Mouse (Mus musculus): ENCODE data around the gene Zic4. TPM values are rescaled to one million over a fixed set of nuclear protein-coding genes. Genes with fewer than 3 reads are reported as not detected.

Zic4 gene
- polyA plus RNA-seq, 1 experiment from 2014 or later, result 0.24 TPM

DNA sequence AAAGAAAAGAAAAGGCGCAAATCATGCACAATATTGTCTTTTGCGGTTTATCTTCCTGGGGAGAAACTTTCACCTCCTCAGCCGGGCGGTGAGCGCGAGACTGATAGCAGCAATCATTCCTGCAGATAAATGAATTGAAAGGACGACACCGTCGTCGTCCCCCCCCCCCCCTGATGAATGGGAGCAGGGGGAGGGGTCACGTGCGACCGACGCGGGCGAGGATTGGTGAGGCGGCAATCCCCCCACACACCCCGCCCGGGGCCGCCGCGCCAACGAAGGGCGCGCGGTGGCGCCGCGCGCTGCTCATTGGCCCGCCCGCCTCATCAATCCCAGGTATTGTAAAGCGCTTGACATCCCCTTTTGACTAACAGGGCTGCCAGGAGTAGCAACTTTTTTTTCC is 3.5 kb downstream of the Zic4 start, which contains the start of gene Zic1:
Zic1 (minus strand) TSS at position 147 of the 400 bp plus-strand sequence.
- H3K27me3 ChIP-seq, result peaks cover 92% of the 10 kb centered on the region
- H3K4me2 ChIP-seq, result peak within 1 kb of the TSS; percentile 46
- H3K9me3 ChIP-seq, result no peaks in the 10 kb centered on the region
- no peak for ATAC-seq (ENCODE audit: insufficient number of reproducible peaks, low FRiP score, low TSS enrichment, low read depth)
- no peak within 1 kb of the TSS for H3K9ac ChIP-seq
- H3K36me3 ChIP-seq, result no peaks in the 10 kb centered on the region
- 0% methylated on average over 33 of the region's 33 CpGs for WGBS
- peaks cover 27% of the 10 kb centered on the region for H3K4me1 ChIP-seq
- H3K4me3 ChIP-seq, result peak within 1 kb of the TSS; percentile 35
- no peak within 1 kb of the TSS for H3K27ac ChIP-seq

DNA sequence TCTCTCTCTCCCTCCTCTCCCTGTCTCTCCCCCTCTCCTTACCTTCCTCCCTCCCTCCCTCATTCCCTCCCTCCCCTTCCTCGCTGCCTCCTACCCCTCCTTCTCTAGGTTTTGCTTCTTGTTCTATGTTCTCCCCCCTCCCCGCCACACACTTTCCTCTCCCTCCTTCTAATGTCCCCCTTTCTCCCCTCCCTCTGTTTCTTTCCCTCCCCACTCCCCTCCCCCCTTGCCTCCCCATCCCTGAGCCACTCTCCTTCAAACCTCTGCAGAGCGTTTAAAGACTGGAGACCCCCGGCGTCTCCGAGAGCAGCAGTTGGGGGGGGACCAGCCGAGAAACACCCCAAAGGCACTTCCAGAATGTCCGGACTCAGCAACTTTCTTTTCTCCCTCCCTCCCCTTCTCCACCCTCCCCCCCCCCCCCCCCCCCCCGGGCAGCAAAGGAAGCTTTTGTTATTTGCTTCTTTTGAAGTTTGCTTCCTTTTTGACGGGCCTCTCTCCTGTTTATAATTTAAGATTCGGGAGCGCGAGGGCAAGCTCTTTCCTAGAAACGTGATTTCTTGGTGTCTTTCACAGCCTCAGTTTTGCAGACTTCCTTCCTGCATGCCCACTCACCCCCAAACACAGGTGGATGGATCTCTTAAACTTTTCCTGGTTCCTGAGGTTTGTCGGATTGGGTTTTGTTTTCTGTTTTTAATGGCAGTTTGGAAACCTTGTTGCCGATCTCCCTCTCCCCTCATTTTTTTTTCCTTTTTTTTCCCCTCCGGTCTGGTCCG is 4.2 kb downstream of the Zic4 start:
- Histone ChIP-seq H3K4me3 (no peak overlapping the region), H3K9me3 (no peaks in the 10 kb centered on the region), H3K4me1 (peaks cover 27% of the 10 kb centered on the region), H3K4me2 (no peak overlapping the region), H3K9ac (no peak overlapping the region), H3K27me3 (peaks cover 92% of the 10 kb centered on the region), H3K27ac (no peak overlapping the region), H3K36me3 (no peaks in the 10 kb centered on the region)
- ATAC-seq (ENCODE audit: insufficient number of reproducible peaks, low FRiP score, low TSS enrichment, low read depth), result no peak
- WGBS, result under 1% methylated on average over 16 of the region's 18 CpGs

DNA sequence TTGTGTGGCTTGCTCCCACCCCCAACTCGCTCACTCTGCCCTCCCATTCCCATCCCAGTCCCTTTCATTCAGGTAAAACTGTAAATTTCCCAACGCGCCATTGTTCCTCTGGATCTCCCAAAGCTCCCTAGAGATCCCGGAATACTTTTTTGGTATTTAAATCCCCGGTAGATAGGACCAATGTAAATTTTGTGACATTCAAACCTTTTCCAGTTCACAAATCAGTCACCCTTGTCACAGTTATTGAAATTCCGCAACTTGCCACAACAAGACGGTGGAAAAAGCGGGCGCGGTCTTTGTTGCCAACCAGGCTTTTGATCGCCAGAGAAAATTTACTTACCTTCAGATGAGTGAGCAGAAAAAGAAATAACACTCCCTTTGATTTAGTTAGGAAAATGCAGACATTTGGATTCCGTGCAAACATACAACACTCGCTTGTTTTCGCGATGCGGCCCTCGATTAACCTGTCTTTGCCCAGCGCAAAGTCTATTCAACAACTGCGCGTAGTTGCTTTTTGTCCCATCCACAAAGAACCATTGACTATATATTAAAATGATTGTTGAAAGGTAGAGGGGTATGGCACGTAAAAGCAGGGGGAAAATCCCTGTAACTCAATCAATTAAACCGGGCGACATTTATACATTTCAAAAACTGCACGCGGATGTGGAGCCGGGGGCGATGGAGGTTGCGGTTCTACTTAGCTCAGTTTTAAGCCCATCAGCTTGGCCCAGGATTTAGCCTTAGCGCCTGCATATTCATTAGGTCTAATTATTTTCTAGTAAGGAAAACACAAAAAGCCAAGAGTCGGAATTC is 5.0 kb downstream of the Zic4 start:
- Histone ChIP-seq H3K4me1 (peaks cover 20% of the 10 kb centered on the region), H3K27me3 (peaks cover 92% of the 10 kb centered on the region), H3K9me3 (no peaks in the 10 kb centered on the region), H3K9ac (no peak overlapping the region), H3K4me2 (no peak overlapping the region), H3K27ac (no peak overlapping the region), H3K4me3 (no peak overlapping the region), H3K36me3 (no peaks in the 10 kb centered on the region)
- WGBS, result 2% methylated on average over 30 of the region's 30 CpGs
- no peak for ATAC-seq (ENCODE audit: insufficient number of reproducible peaks, low FRiP score, low TSS enrichment, low read depth)

DNA sequence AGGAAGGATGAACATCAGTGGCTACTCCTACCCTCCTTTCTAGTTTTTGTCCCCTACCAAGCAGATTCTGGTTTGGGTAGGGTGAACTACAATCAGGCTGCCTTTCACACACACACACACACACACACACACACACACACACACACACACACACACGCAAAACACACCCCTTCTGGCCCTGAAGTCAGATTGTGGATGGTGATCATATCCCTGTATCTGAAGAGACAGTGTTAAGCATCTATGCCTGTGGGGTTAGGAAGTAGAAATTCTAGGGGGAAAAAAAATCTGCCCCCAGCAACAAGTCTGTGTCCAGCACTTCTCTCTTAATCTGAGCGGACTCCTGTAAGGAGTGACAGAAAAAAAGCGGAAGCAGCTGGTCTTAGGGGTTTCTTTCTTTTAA is 5.9 kb downstream of the Zic4 start:
- Histone ChIP-seq H3K4me3 (no peak overlapping the region), H3K27me3 (peaks cover 94% of the 10 kb centered on the region)
- WGBS, result 6% methylated on average over 3 of the region's 3 CpGs

DNA sequence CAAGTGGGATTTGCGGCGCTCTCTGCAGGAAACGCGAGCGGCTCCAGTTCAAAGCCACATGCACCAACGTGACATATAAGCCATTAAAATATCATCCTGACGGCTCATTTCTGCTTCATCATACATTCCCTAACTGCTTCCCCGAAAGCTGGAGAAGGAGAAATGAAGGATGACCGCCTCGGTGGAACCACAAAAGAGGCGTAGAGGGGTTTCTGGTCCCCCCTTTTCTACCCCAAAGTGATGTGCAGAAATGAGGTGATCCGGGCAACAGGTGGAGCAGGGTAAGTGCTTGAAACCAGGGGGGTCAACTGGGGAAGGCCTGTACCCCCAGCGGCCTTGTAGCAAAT is 6.7 kb downstream of the Zic4 start:
- Histone ChIP-seq H3K27me3 (peaks cover 90% of the 10 kb centered on the region), H3K9ac (no peak overlapping the region), H3K9me3 (no peaks in the 10 kb centered on the region), H3K27ac (no peak overlapping the region), H3K4me3 (no peak overlapping the region), H3K4me2 (no peak overlapping the region), H3K4me1 (peaks cover 17% of the 10 kb centered on the region), H3K36me3 (no peaks in the 10 kb centered on the region)
- no peak for ATAC-seq (ENCODE audit: insufficient number of reproducible peaks, low FRiP score, low TSS enrichment, low read depth)
- WGBS, result 4% methylated on average over 13 of the region's 13 CpGs

More for the DNA sequence above, 5.9 kb downstream of the Zic4 start:
- H3K4me1 ChIP-seq, result peaks cover 17% of the 10 kb centered on the region
- H3K4me2 ChIP-seq, result no peak overlapping the region
- no peak overlapping the region for H3K27ac ChIP-seq
- H3K9me3 ChIP-seq, result no peaks in the 10 kb centered on the region
- no peaks in the 10 kb centered on the region for H3K36me3 ChIP-seq
- no peak overlapping the region for H3K9ac ChIP-seq
- ATAC-seq (ENCODE audit: insufficient number of reproducible peaks, low FRiP score, low TSS enrichment, low read depth), result no peak

DNA sequence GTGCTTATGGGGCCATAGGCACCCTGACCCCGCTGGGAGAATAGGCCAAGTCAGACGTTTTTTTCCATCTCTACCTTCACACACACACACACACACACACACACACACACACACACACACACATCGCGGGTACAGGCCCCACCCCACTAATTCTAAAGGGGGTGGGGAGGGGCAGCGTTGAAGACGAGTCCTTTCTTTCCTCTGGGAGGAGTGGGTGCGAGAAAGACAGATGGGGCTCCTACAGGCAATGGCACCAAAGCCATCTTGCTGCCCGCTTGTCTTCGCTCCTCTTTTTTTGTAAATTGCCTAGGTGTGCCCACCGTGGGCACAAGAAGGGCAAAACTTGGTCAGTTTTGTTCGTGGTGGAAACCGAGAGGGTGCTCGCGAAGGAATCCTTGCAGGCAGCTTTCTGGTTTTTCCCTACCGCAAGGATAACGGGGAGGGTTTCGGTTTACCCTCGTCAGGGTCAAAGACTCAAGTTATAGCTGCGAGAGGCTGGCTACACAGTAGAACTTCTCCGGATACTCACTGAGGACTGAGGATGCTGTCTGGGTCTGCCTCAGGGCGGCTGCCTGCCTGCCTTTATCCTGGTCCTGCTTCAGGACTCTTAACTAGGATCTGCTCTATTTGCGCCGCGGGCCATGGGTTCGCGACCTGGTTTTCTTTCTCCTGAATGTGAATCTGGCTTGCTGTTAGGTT is 7.2 kb downstream of the Zic4 start:
- Histone ChIP-seq H3K4me1 (peaks cover 12% of the 10 kb centered on the region), H3K27me3 (peaks cover 90% of the 10 kb centered on the region), H3K4me2 (no peak overlapping the region), H3K4me3 (no peak overlapping the region), H3K9ac (no peak overlapping the region), H3K27ac (no peak overlapping the region), H3K9me3 (no peaks in the 10 kb centered on the region), H3K36me3 (no peaks in the 10 kb centered on the region)
- ATAC-seq (ENCODE audit: insufficient number of reproducible peaks, low FRiP score, low TSS enrichment, low read depth), result no peak
- WGBS, result 3% methylated on average over 26 of the region's 26 CpGs

DNA sequence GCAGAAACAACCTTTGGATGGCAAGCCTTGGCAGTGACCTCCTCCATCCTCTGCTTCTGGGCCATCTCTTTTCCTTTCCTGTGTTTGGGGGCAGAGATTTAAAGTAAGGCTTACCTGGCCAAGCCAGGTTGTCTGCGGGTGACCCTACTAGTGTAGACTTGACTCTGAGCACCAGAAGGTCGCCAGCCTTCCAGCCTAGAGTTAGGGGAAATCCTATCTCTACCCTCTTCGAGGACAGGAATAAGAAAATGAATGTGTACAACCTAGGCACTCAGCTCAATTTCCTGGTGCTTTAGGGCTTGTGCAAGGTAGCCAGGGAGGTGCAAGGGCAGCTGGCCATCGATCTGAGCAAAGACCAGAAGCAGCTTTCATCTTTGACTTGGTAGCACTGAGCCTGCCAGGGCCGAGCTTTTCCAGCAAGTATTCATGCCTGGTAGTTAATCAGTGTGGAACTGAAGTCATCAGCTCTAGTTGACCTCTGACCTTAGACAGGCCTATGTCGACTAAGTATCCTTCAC is 8.0 kb downstream of the Zic4 start:
- 14% methylated on average over 6 of the region's 6 CpGs for WGBS

DNA sequence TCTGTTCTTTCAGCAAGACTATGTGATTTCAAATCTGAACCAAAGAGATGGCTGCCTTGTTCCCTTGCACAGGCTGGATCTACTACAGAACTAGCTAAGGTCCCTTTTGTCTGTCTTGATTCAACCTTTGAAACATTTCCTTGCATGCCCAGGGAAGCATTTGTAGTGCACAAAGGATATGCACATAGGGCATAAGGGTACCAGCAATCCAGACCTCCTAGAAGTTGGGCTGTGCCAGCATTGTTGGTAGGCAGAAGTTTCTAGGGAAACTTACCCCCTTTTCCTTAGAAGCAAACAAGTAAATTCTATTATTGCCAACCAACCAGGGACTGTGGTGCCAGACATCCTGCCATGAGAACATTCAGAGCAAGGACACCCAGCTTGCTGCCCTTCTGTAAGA is 8.8 kb downstream of the Zic4 start:
- Histone ChIP-seq H3K4me3 (no peak overlapping the region), H3K36me3 (no peaks in the 10 kb centered on the region), H3K27me3 (peaks cover 91% of the 10 kb centered on the region), H3K9ac (no peak overlapping the region), H3K4me1 (no peaks in the 10 kb centered on the region), H3K4me2 (no peak overlapping the region), H3K9me3 (no peaks in the 10 kb centered on the region), H3K27ac (no peak overlapping the region)
- no peak for ATAC-seq (ENCODE audit: insufficient number of reproducible peaks, low FRiP score, low TSS enrichment, low read depth)

More for the DNA sequence above, 8.0 kb downstream of the Zic4 start:
- Histone ChIP-seq H3K4me1 (peaks cover 4% of the 10 kb centered on the region; the same call in 1 of the 2 replicates), H3K36me3 (no peaks in the 10 kb centered on the region), H3K27ac (no peak overlapping the region), H3K9me3 (no peaks in the 10 kb centered on the region), H3K4me3 (no peak overlapping the region), H3K27me3 (peaks cover 89% of the 10 kb centered on the region), H3K9ac (no peak overlapping the region), H3K4me2 (no peak overlapping the region)
- ATAC-seq (ENCODE audit: insufficient number of reproducible peaks, low FRiP score, low TSS enrichment, low read depth), result no peak

DNA sequence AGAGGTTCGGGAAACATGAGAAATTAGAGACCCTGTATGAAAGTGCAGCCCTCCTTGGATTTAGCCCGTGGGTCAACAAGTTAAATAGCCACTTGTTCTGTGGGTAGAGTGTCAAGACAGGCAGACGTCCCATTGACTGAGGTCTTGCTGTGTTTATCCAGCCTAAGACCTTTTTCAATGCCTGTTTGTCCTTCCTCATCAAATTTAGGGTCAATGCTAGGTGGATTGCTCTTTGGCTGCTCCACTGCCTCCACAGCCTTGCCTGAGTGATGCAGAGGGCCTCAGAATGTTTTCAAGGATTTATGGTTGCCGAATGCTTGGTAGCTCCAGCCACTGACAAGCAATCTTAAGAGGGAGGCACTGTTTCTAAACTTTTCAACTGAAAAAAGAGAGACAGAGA is 9.4 kb downstream of the Zic4 start:
- Histone ChIP-seq H3K4me1 (no peaks in the 10 kb centered on the region), H3K9ac (no peak overlapping the region), H3K4me3 (no peak overlapping the region), H3K4me2 (no peak overlapping the region), H3K27ac (no peak overlapping the region), H3K36me3 (no peaks in the 10 kb centered on the region), H3K9me3 (no peaks in the 10 kb centered on the region), H3K27me3 (peaks cover 92% of the 10 kb centered on the region)
- WGBS, result 13% methylated on average over 4 of the region's 4 CpGs
- ATAC-seq (ENCODE audit: insufficient number of reproducible peaks, low FRiP score, low TSS enrichment, low read depth), result no peak

DNA sequence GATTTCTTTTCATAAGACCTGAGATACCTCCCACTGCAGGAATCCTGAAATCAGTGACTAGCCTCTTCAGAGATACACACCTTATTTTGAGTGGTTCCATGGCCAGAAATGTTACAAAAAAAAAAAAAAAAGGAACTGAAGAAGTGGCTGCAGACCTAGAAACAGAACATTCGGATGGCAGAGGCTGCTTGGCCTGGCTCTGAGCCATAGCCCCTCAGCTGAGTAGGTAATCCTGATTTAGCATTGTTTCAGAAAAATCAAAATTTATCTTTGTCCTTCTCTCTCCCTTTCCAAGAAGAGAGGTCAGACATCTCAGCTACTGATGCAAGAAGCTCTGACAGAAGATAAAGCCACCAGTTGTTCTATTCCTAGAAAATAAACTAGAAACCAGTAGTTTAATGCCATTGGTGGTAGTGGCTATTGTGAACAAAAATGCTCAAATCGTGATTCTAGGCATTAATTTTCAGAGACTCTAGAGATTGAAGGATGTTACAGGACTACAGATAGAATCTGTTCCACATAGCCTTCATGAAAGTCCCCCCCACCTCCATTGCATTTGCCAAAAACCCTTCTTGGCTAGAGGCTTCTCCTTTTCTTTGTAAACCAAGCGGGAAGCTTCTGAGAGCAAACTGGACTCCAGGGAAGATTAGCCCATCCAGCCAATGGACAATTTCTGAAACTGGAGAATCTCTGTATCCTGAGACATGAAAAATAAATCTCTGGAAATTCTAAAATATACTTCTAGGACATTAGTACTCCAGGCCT is 11.8 kb downstream of the Zic4 start:
- Histone ChIP-seq H3K9ac (no peak overlapping the region), H3K36me3 (no peaks in the 10 kb centered on the region), H3K9me3 (no peaks in the 10 kb centered on the region), H3K4me3 (no peak overlapping the region), H3K27ac (no peak overlapping the region), H3K4me2 (no peak overlapping the region), H3K27me3 (peaks cover 94% of the 10 kb centered on the region), H3K4me1 (peaks cover 7% of the 10 kb centered on the region)
- 21% methylated on average over 3 of the region's 3 CpGs for WGBS
- no peak for ATAC-seq (ENCODE audit: insufficient number of reproducible peaks, low FRiP score, low TSS enrichment, low read depth)

DNA sequence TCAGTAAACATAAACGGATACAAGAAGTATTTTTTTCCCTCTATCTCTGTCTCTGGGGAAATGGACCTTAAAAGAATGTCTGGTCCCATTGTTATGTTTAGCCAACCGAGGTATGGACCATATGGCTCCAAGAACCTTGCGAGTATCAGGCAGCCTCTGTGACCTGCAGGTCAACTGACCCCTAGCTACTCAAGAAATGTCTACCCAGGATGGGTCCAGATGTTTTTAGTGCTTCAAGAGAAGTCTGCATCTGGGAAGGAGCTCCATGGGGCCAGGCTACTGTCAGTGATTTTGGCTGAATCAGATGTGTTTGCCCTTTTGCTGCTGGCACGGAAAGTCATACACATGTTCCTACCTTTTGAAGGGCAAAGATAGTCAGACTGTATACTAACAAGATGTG is 12.5 kb downstream of the Zic4 start:
- 8% methylated on average over 4 of the region's 4 CpGs for WGBS
- H3K9ac ChIP-seq, result no peak overlapping the region

More for the DNA sequence above, 12.5 kb downstream of the Zic4 start:
- Histone ChIP-seq H3K36me3 (no peaks in the 10 kb centered on the region), H3K4me1 (peaks cover 7% of the 10 kb centered on the region), H3K9me3 (no peaks in the 10 kb centered on the region), H3K27me3 (peaks cover 94% of the 10 kb centered on the region), H3K4me3 (no peak overlapping the region), H3K4me2 (no peak overlapping the region), H3K27ac (no peak overlapping the region)
- no peak for ATAC-seq (ENCODE audit: insufficient number of reproducible peaks, low FRiP score, low TSS enrichment, low read depth)
